Comparison of ENCODE assay signal across 8 mouse cellular contexts in genomic region chr1:165635055-165635897, GRCm38 (mm10). TPM values are rescaled to one million over a fixed set of nuclear protein-coding genes. Genes with fewer than 3 reads are reported as not detected.
DNase-seq lines count a peak whose midpoint lies in the region; ATAC-seq and TF ChIP-seq lines count a peak whose summit lies in the region.

No protein-coding gene starts in this region.

- no peak for TF ChIP-seq EP300 in lung, postnatal 0 days (IDR thresholded peaks at IDR 0.05)

- ATAC-seq in lung, postnatal 0 days = no peak
- no peak; the same call in 1 of the 2 replicates for ATAC-seq in limb, embryonic 12.5 days (ENCODE audit: insufficient number of reproducible peaks, insufficient read depth, low FRiP score, low TSS enrichment, low read depth)
- 0 out of 2 replicates have a peak, but pooled peaks have one; percentile 0 for ATAC-seq in stomach, embryonic 16.5 days (ENCODE audit: insufficient read depth, low FRiP score)

- H3K4me3 ChIP-seq in cerebellum, adult 2 months (replicated peaks; ENCODE audit: insufficient read depth, low read depth, low read length) = peak overlapping the region; percentile 62
- H3K4me3 ChIP-seq in lung, postnatal 0 days (ENCODE audit: low read depth, low read length) = peak overlapping the region; percentile 87
- H3K4me3 ChIP-seq in limb, embryonic 12.5 days (replicated peaks) = peak overlapping the region; percentile 82
- peak overlapping the region; percentile 77 for H3K4me3 ChIP-seq in stomach, embryonic 16.5 days (replicated peaks; ENCODE audit: low read length)

- TF ChIP-seq CTCF in cerebellum, adult 2 months (IDR thresholded peaks at IDR 0.05; ENCODE audit: borderline replicate concordance, insufficient read depth, low read depth, low read length) = no peak
- no peak for TF ChIP-seq CTCF in lung, postnatal 0 days (IDR thresholded peaks at IDR 0.05)

- H3K4me2 ChIP-seq in lung, postnatal 0 days (replicated peaks; ENCODE audit: low read depth, low read length) = peak overlapping the region; percentile 79
- peak overlapping the region; percentile 59 for H3K4me2 ChIP-seq in limb, embryonic 12.5 days
- H3K4me2 ChIP-seq in stomach, embryonic 16.5 days (ENCODE audit: low read depth, low read length) = peak overlapping the region; percentile 67

- H3K36me3 ChIP-seq in lung, postnatal 0 days (ENCODE audit: insufficient read depth, low read length) = no peaks in the 10 kb centered on the region
- H3K36me3 ChIP-seq in limb, embryonic 12.5 days = no peaks in the 10 kb centered on the region
- no peaks in the 10 kb centered on the region for H3K36me3 ChIP-seq in stomach, embryonic 16.5 days (ENCODE audit: control insufficient read depth, insufficient read depth, low read length)

- H3K9me3 ChIP-seq in lung, postnatal 0 days (ENCODE audit: low read length) = no peaks in the 10 kb centered on the region
- no peaks in the 10 kb centered on the region for H3K9me3 ChIP-seq in limb, embryonic 12.5 days
- H3K9me3 ChIP-seq in stomach, embryonic 16.5 days (replicated peaks; ENCODE audit: control insufficient read depth, low read length) = no peaks in the 10 kb centered on the region

- no peak for DNase-seq in cerebellum, adult 2 months
- DNase-seq in cerebellum, postnatal 36 days = no peak
- DNase-seq in lung, postnatal 0 days (ENCODE audit: low spot score) = peak; percentile 56
- DNase-seq in lung, postnatal 36 days = no peak
- DNase-seq in natural killer cell, adult 2 months (ENCODE audit: low spot score in 2 of 2) = no peak
- DNase-seq in right cerebral cortex, postnatal 36 days (ENCODE audit: low spot score in 2 of 2) = no peak

- H3K27ac ChIP-seq in cerebellum, adult 2 months (ENCODE audit: insufficient read depth, low read length) = no peak overlapping the region
- H3K27ac ChIP-seq in lung, postnatal 0 days (ENCODE audit: low read length) = peak overlapping the region; percentile 71
- H3K27ac ChIP-seq in limb, embryonic 12.5 days = peak overlapping the region; percentile 97
- peak overlapping the region; percentile 91 for H3K27ac ChIP-seq in stomach, embryonic 16.5 days (ENCODE audit: low read length)

- TF ChIP-seq POLR2A in cerebellum, adult 2 months (IDR thresholded peaks at IDR 0.05; ENCODE audit: borderline replicate concordance, insufficient read depth, low read length) = no peak

- 50% methylated on average over 17 of the region's 17 CpGs for WGBS in cerebellum, adult 2 months
- WGBS in lung, postnatal 0 days = 27% methylated on average over 17 of the region's 17 CpGs
- WGBS in limb, embryonic 12.5 days = 24% methylated on average over 17 of the region's 17 CpGs
- 23% methylated on average over 17 of the region's 17 CpGs for WGBS in stomach, embryonic 16.5 days

- peaks cover 5% of the 10 kb centered on the region for H3K4me1 ChIP-seq in cerebellum, adult 2 months (ENCODE audit: control insufficient read depth, insufficient read depth, low read length)
- H3K4me1 ChIP-seq in lung, postnatal 0 days (ENCODE audit: insufficient read depth, low read depth, low read length) = peaks cover 24% of the 10 kb centered on the region
- peaks cover 38% of the 10 kb centered on the region for H3K4me1 ChIP-seq in limb, embryonic 12.5 days (replicated peaks)
- H3K4me1 ChIP-seq in stomach, embryonic 16.5 days (ENCODE audit: control insufficient read depth, insufficient read depth, low read length) = peaks cover 25% of the 10 kb centered on the region

- peak overlapping the region; percentile 37; the same call in 1 of the 2 replicates for H3K9ac ChIP-seq in lung, postnatal 0 days (replicated peaks; ENCODE audit: low read depth)
- peak overlapping the region; percentile 61; the same call in 1 of the 2 replicates for H3K9ac ChIP-seq in limb, embryonic 12.5 days (replicated peaks)
- H3K9ac ChIP-seq in stomach, embryonic 16.5 days (ENCODE audit: low read length) = peak overlapping the region; percentile 70

- H3K27me3 ChIP-seq in cerebellum, adult 2 months (ENCODE audit: control insufficient read depth, insufficient read depth, low read length) = no peaks in the 10 kb centered on the region
- no peaks in the 10 kb centered on the region for H3K27me3 ChIP-seq in lung, postnatal 0 days (replicated peaks; ENCODE audit: insufficient read depth, low read length)
- no peaks in the 10 kb centered on the region for H3K27me3 ChIP-seq in limb, embryonic 12.5 days
- no peaks in the 10 kb centered on the region for H3K27me3 ChIP-seq in stomach, embryonic 16.5 days (ENCODE audit: control insufficient read depth, insufficient read depth, low read length)

RNA-seq across cellular contexts. Expression of gene Mpzl1, which starts 0.9 kb away (rescaled TPM):
- polyA plus RNA-seq in cerebellum, adult 2 months (2012; rRNA removed) = 54.5 and 57.0 TPM in 2 replicates
- 136 and 149 TPM in 2 replicates for polyA plus RNA-seq in lung, postnatal 0 days (2015; fragmentation: Nextera tagmentation; extraction: Ambion mirVana)
- 172 and 173 TPM in 2 replicates for polyA plus RNA-seq in limb, embryonic 12.5 days (2016; fragmentation: Nextera tagmentation; extraction: Ambion mirVana)
- polyA plus RNA-seq in stomach, embryonic 16.5 days (2015; fragmentation: Nextera tagmentation; extraction: Ambion mirVana) = 140 and 149 TPM in 2 replicates
